In genomic region chr14:101780016-101780415, GRCm38 (mm10) we compare ENCODE assay signal across 21 mouse cellular contexts. TPM values are rescaled to one million over a fixed set of nuclear protein-coding genes. Genes with fewer than 3 reads are reported as not detected.
DNase-seq lines count a peak whose midpoint lies in the region; ATAC-seq and TF ChIP-seq lines count a peak whose summit lies in the region.
"Had no signal": no experiment of that assay in that cellular context is flagged by ENCODE, and none has a peak within 500 bp of the region (broad histone marks: within the 10 kb centered on the region; RNA-seq: fewer than 3 reads in every experiment).

No protein-coding gene starts in this region.

- no peak for TF ChIP-seq EP300 in stomach, postnatal 0 days (optimal IDR thresholded peaks at IDR 0.05)

- WGBS in liver, adult 2 months: 84% methylated on average over 10 of the region's 10 CpGs
- 73% methylated on average over 10 of the region's 10 CpGs for WGBS in stomach, embryonic 14.5 days
- WGBS in stomach, postnatal 0 days: 64% methylated on average over 10 of the region's 10 CpGs

- no peak for TF ChIP-seq POLR2A in liver, adult 2 months (IDR thresholded peaks at IDR 0.05; ENCODE audit: extremely low read depth, insufficient read depth, low read length)

- no peaks in the 10 kb centered on the region for H3K79me2 ChIP-seq in liver, adult 2 months (ENCODE audit: control insufficient read depth, insufficient read depth, low read length)

- H3K36me3 ChIP-seq in liver, adult 2 months (ENCODE audit: control insufficient read depth, insufficient read depth, low read length): no peaks in the 10 kb centered on the region
- no peaks in the 10 kb centered on the region for H3K36me3 ChIP-seq in stomach, embryonic 14.5 days (ENCODE audit: control insufficient read depth, insufficient read depth, low read length)
- H3K36me3 ChIP-seq in stomach, postnatal 0 days (ENCODE audit: control insufficient read depth, insufficient read depth, low read length): no peaks in the 10 kb centered on the region
- H3K36me3 ChIP-seq: embryonic facial prominence, embryonic 12.5 days; forebrain, embryonic 15.5 days; G1E; heart, embryonic 13.5 days; hindbrain, embryonic 15.5 days had no signal

- no peaks in the 10 kb centered on the region for H3K4me1 ChIP-seq in liver, adult 2 months (ENCODE audit: control insufficient read depth, insufficient read depth, low read length)
- H3K4me1 ChIP-seq in stomach, embryonic 14.5 days (ENCODE audit: control insufficient read depth, insufficient read depth, low read length): no peaks in the 10 kb centered on the region
- H3K4me1 ChIP-seq in stomach, postnatal 0 days (replicated peaks; ENCODE audit: control insufficient read depth, insufficient read depth): no peaks in the 10 kb centered on the region
- peaks cover 3% of the 10 kb centered on the region; the same call in 1 of the 2 replicates for H3K4me1 ChIP-seq in brown adipose tissue, adult 24 weeks (ENCODE audit: control insufficient read depth, insufficient read depth, insufficient read length, low read length)
- H3K4me1 ChIP-seq: embryonic facial prominence, embryonic 12.5 days; forebrain, embryonic 15.5 days; hindbrain, embryonic 15.5 days had no signal

- H3K4me2 ChIP-seq in stomach, embryonic 14.5 days (replicated peaks; ENCODE audit: low read depth, low read length): no peak overlapping the region
- no peak overlapping the region for H3K4me2 ChIP-seq in stomach, postnatal 0 days (replicated peaks; ENCODE audit: low read depth)
- H3K4me2 ChIP-seq: embryonic facial prominence, embryonic 12.5 days; forebrain, embryonic 15.5 days; heart, embryonic 13.5 days; hindbrain, embryonic 15.5 days had no signal

- no peaks in the 10 kb centered on the region for H3K9me3 ChIP-seq in stomach, embryonic 14.5 days (ENCODE audit: control insufficient read depth, low read depth, low read length)
- no peaks in the 10 kb centered on the region for H3K9me3 ChIP-seq in stomach, postnatal 0 days (ENCODE audit: control insufficient read depth, low read length)
- H3K9me3 ChIP-seq: embryonic facial prominence, embryonic 12.5 days; forebrain, embryonic 15.5 days; heart, embryonic 13.5 days; hindbrain, embryonic 15.5 days had no signal

- H3K27me3 ChIP-seq in liver, adult 2 months (ENCODE audit: control insufficient read depth, insufficient read depth, low read length): no peaks in the 10 kb centered on the region
- no peaks in the 10 kb centered on the region for H3K27me3 ChIP-seq in stomach, embryonic 14.5 days (ENCODE audit: control insufficient read depth, insufficient read depth, low read length)
- no peaks in the 10 kb centered on the region for H3K27me3 ChIP-seq in stomach, postnatal 0 days (ENCODE audit: control insufficient read depth, insufficient read depth, low read length)
- H3K27me3 ChIP-seq: embryonic facial prominence, embryonic 12.5 days; forebrain, embryonic 15.5 days; heart, embryonic 13.5 days; hindbrain, embryonic 15.5 days had no signal

- no peak overlapping the region for H3K4me3 ChIP-seq in liver, adult 2 months (ENCODE audit: insufficient read depth, low read depth, low read length)
- H3K4me3 ChIP-seq in stomach, embryonic 14.5 days (ENCODE audit: low read depth, low read length): no peak overlapping the region
- no peak overlapping the region for H3K4me3 ChIP-seq in stomach, postnatal 0 days (ENCODE audit: low read depth, low read length)
- H3K4me3 ChIP-seq in brown adipose tissue, adult 24 weeks (ENCODE audit: insufficient read depth, low read depth, low read length): no peak overlapping the region
- H3K4me3 ChIP-seq: embryonic facial prominence, embryonic 12.5 days; forebrain, embryonic 15.5 days; heart, embryonic 13.5 days; hindbrain, embryonic 15.5 days had no signal

- peak; percentile 54 for DNase-seq in liver, adult 2 months (ENCODE audit: extremely low read depth, low read depth, low spot score)
- DNase-seq in liver: no peak
- DNase-seq in stomach, postnatal 0 days (ENCODE audit: low spot score): no peak
- DNase-seq in ovary, postnatal 36 days (ENCODE audit: low spot score): no peak
- no peak for DNase-seq in B cell, adult 2 months
- DNase-seq: cerebellum, adult 11-12 months; cerebellum, adult 9-10 months; cerebellum, postnatal 25 days; gastrocnemius, postnatal 36 days; heart, adult 11 months; heart, postnatal 36 days had no signal

- no peak overlapping the region for H3K27ac ChIP-seq in liver, adult 2 months (replicated peaks; ENCODE audit: insufficient read depth, low read depth, low read length)
- H3K27ac ChIP-seq in stomach, embryonic 14.5 days (ENCODE audit: low read length): no peak overlapping the region
- H3K27ac ChIP-seq in stomach, postnatal 0 days (replicated peaks): no peak overlapping the region
- H3K27ac ChIP-seq in brown adipose tissue, adult 24 weeks (replicated peaks; ENCODE audit: low read depth, low read length): 0 out of 2 replicates have a peak overlapping the region, but pooled peaks have one; percentile 14
- H3K27ac ChIP-seq: embryonic facial prominence, embryonic 12.5 days; forebrain, embryonic 15.5 days; heart, embryonic 13.5 days; hindbrain, embryonic 15.5 days had no signal

- TF ChIP-seq CTCF in liver, adult 2 months (IDR thresholded peaks at IDR 0.05; ENCODE audit: low read depth, low read length): no peak
- TF ChIP-seq CTCF in stomach, postnatal 0 days (IDR thresholded peaks at IDR 0.05; ENCODE audit: low read depth): no peak

- no peak overlapping the region for H3K9ac ChIP-seq in liver, adult 2 months (ENCODE audit: low read depth, low read length)
- H3K9ac ChIP-seq in stomach, embryonic 14.5 days (replicated peaks; ENCODE audit: low read depth, low read length): no peak overlapping the region
- no peak overlapping the region for H3K9ac ChIP-seq in stomach, postnatal 0 days (ENCODE audit: low read length)
- H3K9ac ChIP-seq: embryonic facial prominence, embryonic 12.5 days; forebrain, embryonic 15.5 days; heart, embryonic 13.5 days; hindbrain, embryonic 15.5 days had no signal

- ATAC-seq in stomach, embryonic 14.5 days (ENCODE audit: insufficient number of reproducible peaks, insufficient read depth, low FRiP score, low read depth): 0 out of 2 replicates have a peak, but pooled peaks have one; percentile 30
- no peak for ATAC-seq in stomach, postnatal 0 days (ENCODE audit: low FRiP score, low TSS enrichment)
- ATAC-seq: CD4-positive, CD25-positive, alpha-beta regulatory T cell, adult 4 months; forebrain, embryonic 15.5 days had no signal

RNA-seq across cellular contexts. Expression of gene Lmo7, which starts 50.3 kb away (rescaled TPM):
- total RNA-seq in liver, adult 2 months (2014; rRNA removed): 27.1 and 30.0 TPM in 2 replicates
- 7.1 and 8.3 TPM in 2 replicates for polyA plus RNA-seq in liver, adult 2 months (2012; rRNA removed)
- 18.0 and 20.1 TPM in 2 replicates for polyA plus RNA-seq in stomach, embryonic 14.5 days (2014; fragmentation: Nextera tagmentation; extraction: Ambion mirVana)
- 20.4 and 22.9 TPM in 2 replicates for polyA plus RNA-seq in stomach, postnatal 0 days (2015; fragmentation: Nextera tagmentation; extraction: Ambion mirVana)
- polyA plus RNA-seq in brown adipose tissue, adult 24 weeks (2012; ENCODE audit: insufficient read depth, insufficient read length, missing spikeins): 6.6 and 17.4 TPM in 2 replicates
- polyA plus RNA-seq: G1E had no signal

RNA-seq across cellular contexts. Expression of gene Gm9922, which starts 50.4 kb away (rescaled TPM):
- total RNA-seq in liver, adult 2 months (2014; rRNA removed): not detected in 2 replicates
- polyA plus RNA-seq in liver, adult 2 months (2012; rRNA removed): not detected in 2 replicates
- polyA plus RNA-seq in stomach, embryonic 14.5 days (2014; fragmentation: Nextera tagmentation; extraction: Ambion mirVana): 0.68 and 1.2 TPM in 2 replicates
- polyA plus RNA-seq in stomach, postnatal 0 days (2015; fragmentation: Nextera tagmentation; extraction: Ambion mirVana): 2.9 and 3.0 TPM in 2 replicates
- 5.8 TPM in 1 of 2 replicates, not detected in the other for polyA plus RNA-seq in brown adipose tissue, adult 24 weeks (2012; ENCODE audit: insufficient read depth, insufficient read length, missing spikeins)
- total RNA-seq: G1E; gastrocnemius, adult 8-10 months; gastrocnemius, postnatal 36 days had no signal
- polyA plus RNA-seq: CD4-positive, CD25-positive, alpha-beta regulatory T cell, adult 4 months; G1E; hindbrain, embryonic 11.5 days; hindbrain, embryonic 15.5 days had no signal
